Mouse (Mus musculus) ES-E14 (cell line): ENCODE results near the gene Col23a1.

Experiments used
- HCFC1 ChIP-seq: IDR thresholded peaks from 2 replicates; pipeline ENCODE4 v1.6.1; 2012; ENCODE audit warnings: low read length, inconsistent platforms, borderline replicate concordance; ENCODE audit not compliant: insufficient read depth
- MAFK ChIP-seq: IDR thresholded peaks from 2 replicates; pipeline ENCODE4 v1.6.1; 2014; ENCODE audit warnings: mild to moderate bottlenecking, low read depth, low read length, inconsistent platforms; ENCODE audit not compliant: insufficient read depth
- ZC3H11A ChIP-seq: IDR thresholded peaks from 2 replicates; pipeline ENCODE4 v1.6.1; 2012; ENCODE audit warnings: low read depth, mild to moderate bottlenecking, inconsistent platforms, low read length, borderline replicate concordance
- ZNF384 ChIP-seq: IDR thresholded peaks from 2 replicates; pipeline ENCODE4 v1.6.1; 2012; ENCODE audit warnings: low read depth, low read length, inconsistent platforms

DNA sequence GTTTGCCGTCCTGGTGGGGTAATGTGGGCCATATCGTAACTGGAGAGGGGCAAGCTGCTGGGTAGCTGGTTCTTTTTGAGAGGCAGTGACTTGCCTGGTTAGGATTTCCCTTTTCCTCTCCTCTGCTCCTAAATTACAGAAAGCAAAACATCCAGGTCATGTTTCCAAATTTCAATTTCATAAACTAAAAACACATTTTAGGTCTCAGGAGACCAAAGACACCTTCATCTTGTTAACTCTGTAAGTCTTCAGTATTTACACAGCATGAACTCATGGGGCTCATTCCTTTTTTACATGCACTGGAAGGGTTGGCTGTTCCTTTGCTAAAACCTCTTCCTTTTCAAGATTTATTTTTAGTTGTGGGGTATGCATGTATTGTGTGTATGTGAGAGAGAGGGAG is 58.0 kb downstream of the Col23a1 start:
- TF ChIP-seq ZC3H11A (no peak), MAFK (no peak), ZNF384 (no peak), HCFC1 (no peak)
